Mouse (Mus musculus) cerebellum, adult 11 months (tissue): ENCODE results near the gene Chuk.

ENCODE experiments used
- DNase-seq: peaks from one replicate; pipeline ENCODE4 v3.0.0; 2022

The Chuk gene

DNA sequence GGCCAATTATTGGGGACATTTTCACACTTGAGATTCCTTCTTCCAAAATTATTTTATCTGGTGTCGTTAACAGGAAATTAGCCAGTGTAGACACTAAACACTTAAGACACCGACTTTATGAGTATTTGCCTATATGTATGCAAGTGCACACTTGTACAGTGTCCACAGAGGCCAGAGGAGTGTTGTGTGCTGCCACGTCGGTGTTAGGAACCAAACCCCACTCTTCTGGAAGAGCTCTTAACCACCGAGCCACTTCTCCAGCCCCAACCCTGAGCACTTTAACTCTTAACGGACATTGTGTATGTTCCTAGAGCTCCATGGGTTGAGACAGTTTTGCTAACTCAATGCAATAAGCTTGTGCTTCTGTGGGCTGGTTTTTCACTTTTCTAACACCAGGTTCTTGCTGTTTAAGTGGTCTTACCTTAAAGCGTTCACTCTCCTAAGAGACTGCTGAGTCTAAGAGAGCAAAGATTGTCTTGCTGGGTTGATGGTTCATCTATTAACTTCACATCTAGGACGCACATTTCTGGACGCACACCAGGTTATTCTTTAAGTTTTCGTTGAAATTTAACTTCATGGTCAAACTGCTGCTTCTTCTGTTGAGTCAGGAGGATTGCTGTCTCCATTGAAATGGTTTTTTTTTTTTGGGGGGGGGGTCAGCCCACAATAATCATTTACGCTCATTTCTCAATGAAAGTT, 75.1 kb downstream of the Chuk start:
- DNase-seq, result no peak

DNA sequence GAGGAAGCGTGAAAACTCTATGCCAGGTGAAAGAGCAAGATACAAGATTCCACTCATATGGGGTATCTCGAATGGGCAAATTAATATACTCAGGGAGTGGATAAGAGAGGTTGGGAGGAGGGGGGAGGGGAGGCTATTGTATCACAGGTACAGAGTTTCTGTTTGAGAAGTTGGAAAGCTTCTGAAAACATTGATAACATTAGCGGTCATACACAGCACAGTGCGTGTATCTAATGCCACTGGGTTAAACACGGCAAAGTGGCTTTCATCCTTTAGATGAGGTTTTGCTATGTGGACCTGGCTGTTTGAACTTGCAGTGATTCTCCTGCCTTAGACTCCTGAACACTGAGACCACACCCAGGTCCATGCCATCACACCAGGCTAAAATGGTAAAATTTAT, 77.3 kb downstream of the Chuk start:
- DNase-seq, result no peak

- DNase-seq, result no peak
These were observed 78.3 kb downstream of the Chuk start, which contains the start of gene Cyp2c23 for GRCm38 (mm10) chr19:44028972-44029371. Gene Cyp2c23, minus strand, starts transcription at chr19:44029208.

DNA sequence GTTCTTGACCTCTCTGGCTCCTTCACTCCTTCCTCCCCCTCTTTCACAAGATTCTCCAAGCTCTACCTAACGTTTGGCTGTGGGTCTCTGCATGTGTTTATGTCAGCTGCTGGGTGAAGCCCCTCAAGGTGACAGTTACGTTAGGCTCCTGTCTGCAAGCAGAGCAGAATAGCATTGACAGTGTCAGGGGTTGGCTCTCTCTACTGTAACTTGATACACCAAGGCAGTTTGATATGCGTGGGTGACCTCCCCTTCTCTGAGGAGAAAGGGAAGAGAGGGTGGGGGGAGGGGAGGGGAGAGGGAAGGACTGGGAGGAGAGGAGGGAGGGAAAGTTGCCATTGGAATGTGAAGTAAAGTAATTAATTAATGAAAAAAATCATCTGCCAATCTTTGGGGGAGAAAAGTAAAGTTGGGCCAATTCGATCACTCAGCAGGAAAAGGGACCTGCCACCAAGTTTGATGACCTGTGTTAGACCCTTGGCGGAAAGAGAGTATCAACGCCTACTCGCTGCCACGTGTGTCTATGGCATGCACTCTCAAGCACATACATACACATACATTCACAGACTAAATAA, 80.2 kb downstream of the Chuk start:
- no peak for DNase-seq

GRCm38 (mm10) chr19:44024921-44025585, 82.2 kb downstream of the Chuk start:
- no peak for DNase-seq
